Mouse (Mus musculus): ENCODE measurements around the gene Lcn6. TPM values are rescaled to one million over a fixed set of nuclear protein-coding genes. Genes with fewer than 3 reads are reported as not detected.
"Not testable (repeated sequence)": the region's sequence is repeated elsewhere in the genome, so short reads cannot be mapped to it uniquely, and the experiment has no call there.

Gene Lcn6
- total RNA-seq, 2 experiments from 2014 or later: not detected

DNA sequence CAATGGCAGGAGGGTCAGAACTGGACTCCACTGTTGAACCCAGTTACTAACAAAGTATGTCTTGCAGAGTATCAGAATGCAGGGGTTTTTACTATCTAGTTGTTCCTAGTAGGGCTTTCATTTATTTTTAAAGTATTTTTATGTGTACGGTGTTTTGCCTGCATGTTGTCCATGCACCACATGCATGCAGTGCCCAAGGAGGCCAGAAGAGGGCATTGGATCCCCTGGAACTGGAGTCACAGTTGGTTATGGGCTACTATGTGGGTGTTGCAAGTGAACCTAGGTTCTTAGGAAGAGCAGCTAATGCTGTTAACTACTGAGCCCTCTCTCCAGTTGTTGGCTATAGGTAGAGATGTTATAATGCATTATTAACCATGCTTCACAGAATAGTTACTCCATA is 13.1 kb upstream of the Lcn6 start:
- peak; percentile 65 for TF ChIP-seq CTCF (IDR thresholded peaks at IDR 0.05)
- intact Hi-C loops (cut with DNase I): no loop called here
- peak; percentile 21 to 47 for DNase-seq (ENCODE audit: extremely low spot score in 1 of 2, low spot score in 2 of 2)

DNA sequence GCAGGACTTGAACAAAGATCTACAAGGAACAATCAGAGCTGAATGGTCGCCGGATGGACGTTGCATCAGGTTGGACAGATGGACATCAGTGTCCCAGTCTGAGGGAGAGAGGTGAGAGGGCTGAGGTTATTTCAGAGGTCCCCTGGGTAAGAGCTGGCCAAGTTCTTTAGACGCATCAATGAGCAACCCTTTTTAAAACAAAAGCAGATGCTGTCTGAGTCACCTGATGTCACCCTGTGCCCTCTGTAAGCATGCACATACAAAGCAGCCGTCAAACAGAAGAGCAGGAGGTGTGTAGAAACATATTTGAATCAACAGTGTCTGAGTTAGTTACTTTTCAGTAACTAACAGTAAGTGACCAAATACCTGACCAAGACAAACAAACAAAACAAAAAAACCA is 12.5 kb upstream of the Lcn6 start:
- intact Hi-C loops (cut with DNase I): no loop called here

More for the DNA sequence above, 13.1 kb upstream of the Lcn6 start:
- H3K27ac ChIP-seq: no peak overlapping the region
- no peak overlapping the region for H3K4me3 ChIP-seq

DNA sequence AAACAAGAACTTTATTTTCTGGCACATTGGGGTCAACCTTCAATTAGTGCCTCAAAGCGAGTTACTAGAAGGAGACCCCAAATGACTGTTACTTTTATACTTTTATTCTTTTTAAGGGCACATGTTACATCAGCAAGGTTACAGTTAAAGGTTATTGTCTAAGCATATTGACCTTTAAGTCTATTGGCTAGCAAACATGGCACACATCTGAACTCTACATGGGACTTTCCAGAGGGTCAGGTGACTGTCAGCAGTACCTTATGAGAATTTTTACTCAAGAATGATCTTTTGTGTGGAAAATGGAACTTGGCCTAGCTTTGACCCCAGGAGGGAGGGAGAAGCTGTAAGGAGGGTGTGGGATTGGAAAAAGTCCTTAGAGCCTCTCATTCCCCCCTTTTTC is 10.1 kb upstream of the Lcn6 start:
- no peak overlapping the region for H3K4me3 ChIP-seq
- DNase-seq (ENCODE audit: extremely low spot score in 1 of 2, low spot score in 2 of 2): no peak
- intact Hi-C loops (cut with DNase I): no loop called here
- no peak overlapping the region for H3K27ac ChIP-seq
- TF ChIP-seq CTCF (IDR thresholded peaks at IDR 0.05): no peak

More for the DNA sequence above, 12.5 kb upstream of the Lcn6 start:
- no peak for DNase-seq (ENCODE audit: extremely low spot score in 1 of 2, low spot score in 2 of 2)
- Histone ChIP-seq H3K27ac (no peak overlapping the region), H3K4me3 (no peak overlapping the region)
- no peak for TF ChIP-seq CTCF (IDR thresholded peaks at IDR 0.05)

- no peak for DNase-seq (ENCODE audit: extremely low spot score in 1 of 2, low spot score in 2 of 2)
- intact Hi-C loops (cut with DNase I): no loop called here
- no peak overlapping the region for H3K4me3 ChIP-seq
- no peak for TF ChIP-seq CTCF (IDR thresholded peaks at IDR 0.05)
- no peak overlapping the region for H3K27ac ChIP-seq
These were observed 3.0 kb downstream of the Lcn6 start for GRCm38 (mm10) chr2:25679559-25679958.

DNA sequence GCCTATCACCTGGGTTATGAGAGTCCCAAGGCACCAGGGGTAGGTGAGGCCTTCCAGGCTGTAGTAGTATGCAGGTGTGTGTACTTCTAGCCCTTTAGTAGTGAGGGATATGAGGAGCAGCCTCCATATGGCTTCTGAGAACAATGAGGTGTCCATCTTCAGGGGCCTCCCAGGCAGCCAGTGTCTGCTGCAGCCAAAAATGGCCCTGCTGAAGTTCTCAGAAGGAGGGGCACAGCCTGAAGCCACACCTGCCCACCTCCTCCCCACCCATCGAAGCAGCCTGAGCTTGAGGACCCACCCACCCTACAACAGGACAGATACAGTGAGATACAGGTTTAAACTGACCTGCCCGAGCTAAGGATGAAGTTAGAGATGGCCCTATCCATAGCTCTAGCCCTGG is 5.8 kb downstream of the Lcn6 start, which contains the start of gene Lcn10:
Gene Lcn10 (plus strand): TSS at position 301 of the 400 bp plus-strand sequence.
- TF ChIP-seq CTCF (IDR thresholded peaks at IDR 0.05): no peak
- Histone ChIP-seq H3K4me3 (no peak within 1 kb of the TSS), H3K27ac (no peak within 1 kb of the TSS)
- intact Hi-C loops (cut with DNase I): no loop called here
- DNase-seq (ENCODE audit: extremely low spot score in 1 of 2, low spot score in 2 of 2): no peak

- intact Hi-C loops (cut with DNase I): no loop called here
- H3K4me3 ChIP-seq: no peak overlapping the region
- DNase-seq (ENCODE audit: extremely low spot score in 1 of 2, low spot score in 2 of 2): no peak
- no peak overlapping the region for H3K27ac ChIP-seq
- TF ChIP-seq CTCF (IDR thresholded peaks at IDR 0.05): no peak
These were observed 10.4 kb downstream of the Lcn6 start for GRCm38 (mm10) chr2:25686941-25687340.

DNA sequence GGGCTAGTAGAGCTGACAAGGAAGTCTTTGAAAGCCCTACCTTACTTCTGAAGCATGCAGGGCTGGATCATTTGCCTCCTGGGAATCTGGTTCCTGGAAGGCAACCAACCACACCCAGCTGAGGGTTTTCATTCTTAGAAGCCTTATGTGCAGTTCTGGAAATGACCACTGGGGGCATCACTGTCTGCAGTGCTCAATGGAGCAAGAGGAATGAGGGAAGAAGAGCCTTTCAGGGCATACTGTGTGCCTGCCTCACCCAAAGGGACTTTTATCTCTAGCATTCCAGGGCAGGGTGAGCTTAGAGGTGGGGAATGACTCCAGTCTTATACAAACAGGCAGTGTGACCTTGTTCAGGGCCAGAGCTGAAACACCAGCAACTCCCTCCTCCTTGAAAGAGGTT is 18.0 kb downstream of the Lcn6 start:
- no peak overlapping the region for H3K4me3 ChIP-seq
- no peak overlapping the region for H3K27ac ChIP-seq
- intact Hi-C loops (cut with DNase I): no loop called here
- DNase-seq (ENCODE audit: extremely low spot score in 1 of 2, low spot score in 2 of 2): peak; percentile 28 to 61
- peak; percentile 88 for TF ChIP-seq CTCF (IDR thresholded peaks at IDR 0.05)

DNA sequence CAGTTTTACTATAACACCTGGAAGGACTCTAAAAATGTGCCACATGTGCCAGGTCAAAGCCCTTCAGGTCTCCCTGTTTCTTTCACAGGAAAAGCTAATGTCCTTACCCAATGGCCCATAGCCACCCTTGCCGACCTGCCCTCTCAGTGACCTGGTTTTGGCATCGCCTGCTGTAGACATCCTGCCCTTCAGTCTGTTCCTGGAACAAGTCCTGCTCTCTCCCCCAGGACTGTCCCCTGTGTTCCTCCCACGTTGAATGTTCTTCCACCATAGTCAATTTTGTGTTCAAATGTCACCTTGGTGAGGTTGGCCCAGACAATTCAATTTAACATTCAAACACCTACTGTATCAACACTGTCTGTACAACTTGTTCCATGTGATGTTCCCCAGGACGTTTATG is 20.4 kb downstream of the Lcn6 start:
- intact Hi-C loops (cut with DNase I): no loop called here
- no peak overlapping the region for H3K4me3 ChIP-seq
- no peak for DNase-seq (ENCODE audit: extremely low spot score in 1 of 2, low spot score in 2 of 2)
- no peak for TF ChIP-seq CTCF (IDR thresholded peaks at IDR 0.05)
- H3K27ac ChIP-seq: no peak overlapping the region

GRCm38 (mm10) chr2:25698696-25699095 is 22.1 kb downstream of the Lcn6 start:
- Histone ChIP-seq H3K27ac (no peak overlapping the region), H3K4me3 (no peak overlapping the region)
- DNase-seq (ENCODE audit: extremely low spot score in 1 of 2, low spot score in 2 of 2): no peak
- intact Hi-C loops (cut with DNase I): no loop called here
- no peak for TF ChIP-seq CTCF (IDR thresholded peaks at IDR 0.05)

DNA sequence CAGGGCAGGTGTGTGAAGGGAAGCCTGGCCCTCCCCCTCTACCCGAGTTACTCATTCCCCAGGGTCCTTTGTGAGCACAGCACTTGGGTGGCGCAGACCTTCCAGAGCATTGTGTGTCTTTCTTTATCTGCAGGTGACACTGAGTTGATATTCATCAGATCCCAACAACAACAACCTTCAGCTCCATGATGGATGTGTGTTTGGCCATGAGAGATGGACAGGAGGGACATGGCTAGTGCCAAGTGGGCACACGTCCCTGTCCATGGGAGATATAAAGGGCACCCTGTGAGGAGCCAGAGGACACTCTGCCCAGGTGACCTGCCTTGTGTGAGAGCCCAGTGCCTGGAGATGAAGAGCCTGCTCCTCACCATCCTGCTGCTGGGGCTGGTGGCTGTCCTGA is 23.2 kb downstream of the Lcn6 start, which contains the start of gene Obp2a:
Gene Obp2a (plus strand): TSS at position 301 of the 400 bp plus-strand sequence.
- H3K27ac ChIP-seq; H3K4me3 ChIP-seq; intact Hi-C loops (cut with DNase I); DNase-seq (ENCODE audit: extremely low spot score in 1 of 2, low spot score in 2 of 2): not testable (repeated sequence)

DNA sequence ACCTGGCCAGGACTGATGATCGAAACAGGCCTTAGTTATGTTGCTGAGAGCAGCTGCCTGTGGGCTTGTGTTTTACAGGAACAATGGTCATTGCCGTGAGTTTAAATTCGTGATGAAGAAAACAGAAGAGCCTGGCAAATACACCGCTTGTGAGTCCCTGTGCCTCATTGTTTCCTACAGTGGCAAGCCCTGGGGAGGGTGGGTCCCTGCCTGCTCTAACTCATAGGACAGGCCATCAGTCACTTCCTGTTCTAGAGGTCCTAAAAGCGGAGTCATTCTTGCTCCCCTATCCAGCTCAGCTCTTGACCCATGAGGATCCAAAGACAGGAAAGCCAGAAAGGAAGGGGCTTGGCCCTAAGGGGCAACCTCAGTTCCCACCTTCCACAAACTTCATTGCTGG is 24.4 kb downstream of the Lcn6 start:
- TF ChIP-seq CTCF (IDR thresholded peaks at IDR 0.05): no peak
- Histone ChIP-seq H3K4me3 (no peak overlapping the region), H3K27ac (no peak overlapping the region)
- no peak for DNase-seq (ENCODE audit: extremely low spot score in 1 of 2, low spot score in 2 of 2)
- intact Hi-C loops (cut with DNase I): no loop called here

DNA sequence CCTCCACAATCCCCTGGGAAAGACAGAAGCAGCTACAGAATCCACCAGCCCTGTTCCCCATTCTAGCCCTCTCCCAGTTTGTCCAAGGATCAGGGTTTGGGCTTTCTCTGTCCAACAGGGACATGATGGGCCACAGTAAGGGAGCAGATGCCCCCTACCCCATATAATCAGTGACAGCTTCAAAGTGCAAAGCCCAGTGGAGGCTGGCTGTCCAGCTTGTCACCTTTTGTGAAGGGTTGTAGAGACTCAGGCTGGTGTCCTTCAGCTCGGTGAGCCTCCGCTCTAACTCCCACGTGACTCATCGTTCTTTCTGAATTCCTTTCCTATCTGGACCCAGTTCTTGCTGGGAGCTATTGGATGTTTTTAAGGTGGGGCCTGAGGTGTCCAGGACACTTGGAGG is 27.1 kb downstream of the Lcn6 start:
- no peak for TF ChIP-seq CTCF (IDR thresholded peaks at IDR 0.05)
- intact Hi-C loops (cut with DNase I): no loop called here
- Histone ChIP-seq H3K4me3 (no peak overlapping the region), H3K27ac (no peak overlapping the region)
- no peak for DNase-seq (ENCODE audit: extremely low spot score in 1 of 2, low spot score in 2 of 2)

DNA sequence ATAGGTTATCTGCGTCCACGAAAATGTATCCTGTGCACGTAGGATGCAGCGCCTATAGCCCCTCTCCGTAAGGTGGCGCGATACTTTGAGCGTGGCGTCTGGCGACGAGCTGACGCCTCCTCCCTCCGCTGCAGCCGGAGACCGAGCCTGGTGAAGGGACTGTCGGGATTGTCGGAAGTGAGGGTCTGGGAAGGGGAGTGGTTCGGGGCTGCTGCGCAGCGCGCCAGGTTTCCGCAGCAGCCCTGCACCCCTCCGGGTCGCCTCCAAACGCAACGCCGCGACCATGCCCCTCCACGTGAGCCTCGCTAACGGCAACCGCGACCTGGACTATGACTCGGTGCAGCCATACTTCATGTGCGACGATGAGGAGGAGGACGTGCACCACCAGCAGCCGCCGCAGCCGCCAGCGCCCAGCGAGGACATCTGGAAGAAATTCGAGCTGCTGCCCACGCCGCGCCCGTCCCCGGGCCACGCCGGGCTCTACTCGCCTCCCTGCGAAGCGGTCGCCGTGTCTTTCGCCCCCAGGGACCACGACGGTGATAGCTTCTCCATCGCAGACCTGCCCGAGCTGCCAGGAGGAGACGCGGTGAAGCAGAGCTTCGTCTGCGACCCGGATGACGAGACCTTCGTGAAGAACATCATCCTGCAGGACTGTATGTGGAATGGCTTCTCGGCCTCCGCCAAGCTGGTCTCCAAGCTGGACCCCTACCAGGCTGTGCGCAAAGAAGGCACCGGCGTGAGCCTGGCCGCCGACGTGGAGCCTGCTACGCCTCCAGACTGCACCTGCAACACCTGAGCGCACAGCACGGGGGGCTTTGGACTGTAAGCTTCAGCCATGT is 30.3 kb downstream of the Lcn6 start, which contains the start of gene Bmyc:
Gene Bmyc (plus strand): TSS at position 97 of the 839 bp plus-strand sequence.
- Histone ChIP-seq H3K4me3 (peak within 1 kb of the TSS; percentile 60), H3K27ac (peak within 1 kb of the TSS; percentile 93)
- TF ChIP-seq CTCF (IDR thresholded peaks at IDR 0.05): peak; percentile 62
- intact Hi-C loops (cut with DNase I): loop anchor here (5.0 kb wide), 2 partner anchors 275 to 315 kb away; partner anchors contain the start of genes Camsap1 and Ubac1
- DNase-seq (ENCODE audit: extremely low spot score in 1 of 2, low spot score in 2 of 2): peak; percentile 86 to 88
